In the genomic region with DNA sequence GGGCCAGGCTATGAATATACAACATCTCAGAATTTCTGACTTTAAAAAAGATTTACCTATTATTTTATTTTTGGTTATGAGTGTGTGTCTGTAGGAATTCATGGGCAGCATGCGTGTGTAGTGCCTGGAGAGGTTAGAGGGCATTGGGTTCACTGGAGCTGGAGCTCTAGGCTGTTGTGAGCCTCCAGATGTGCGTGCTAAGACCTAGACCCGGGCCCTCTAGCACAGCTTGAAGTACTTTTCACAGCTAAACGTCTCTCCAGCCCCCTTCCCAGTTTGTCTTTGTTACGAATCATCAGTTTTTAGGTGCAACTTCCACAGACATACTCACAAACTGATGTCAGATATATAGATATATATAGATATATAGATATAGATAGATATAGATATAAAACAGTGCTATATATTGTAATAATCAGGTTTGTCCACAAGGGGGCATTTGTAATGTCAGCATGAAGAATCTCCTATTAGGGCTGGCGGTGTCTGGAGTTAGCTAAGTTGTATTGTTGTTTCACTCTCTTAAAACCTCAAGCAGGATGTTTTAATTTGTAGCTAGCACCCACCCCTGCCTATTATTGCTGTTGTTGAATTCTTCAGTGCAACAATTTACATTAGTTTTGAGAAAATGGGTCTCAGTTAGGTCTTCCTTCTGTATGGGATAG, we compare ENCODE assay signal across 10 mouse cellular contexts. TPM values are rescaled to one million over a fixed set of nuclear protein-coding genes. Genes with fewer than 3 reads are reported as not detected.
A peak's percentile ranks its signal among the peaks of the same experiment; 100 is the strongest.
DNase-seq lines count a peak whose midpoint lies in the region; ATAC-seq and TF ChIP-seq lines count a peak whose summit lies in the region.
"Had no signal": no experiment of that assay in that cellular context is flagged by ENCODE, and none has a peak within 500 bp of the region (broad histone marks: within the 10 kb centered on the region; RNA-seq: fewer than 3 reads in every experiment).

No protein-coding gene starts in this region.

- no peaks in the 10 kb centered on the region for H3K9me3 ChIP-seq in kidney, embryonic 16.5 days (ENCODE audit: low read length)
- no peaks in the 10 kb centered on the region for H3K9me3 ChIP-seq in E14TG2a.4 (ENCODE audit: low read length)
- H3K9me3 ChIP-seq: heart, embryonic 15.5 days had no signal

- H3K9ac ChIP-seq in kidney, embryonic 16.5 days (replicated peaks; ENCODE audit: low read length) = no peak overlapping the region
- H3K9ac ChIP-seq: heart, embryonic 15.5 days had no signal

- no peaks in the 10 kb centered on the region for H3K36me3 ChIP-seq in kidney, embryonic 16.5 days (ENCODE audit: insufficient read depth, low read length)
- H3K36me3 ChIP-seq in E14TG2a.4 (ENCODE audit: insufficient read depth, low read length) = no peaks in the 10 kb centered on the region
- H3K36me3 ChIP-seq: heart, embryonic 15.5 days had no signal

- TF ChIP-seq CTCF in E14TG2a.4 (conservative IDR thresholded peaks at IDR 0.05; ENCODE audit: low read length) = peak; percentile 38

- 0 out of 2 replicates have a peak, but pooled peaks have one; percentile 58 for ATAC-seq in kidney, embryonic 16.5 days (ENCODE audit: low FRiP score, low TSS enrichment)
- ATAC-seq in inflammation-experienced regulatory T-cells, adult 6 months = peak; percentile 61
- no peak for ATAC-seq in cerebellum, adult (ENCODE audit: insufficient number of reproducible peaks, low FRiP score, low TSS enrichment)

- WGBS in kidney, embryonic 16.5 days = 63% methylated on average over 6 of the region's 6 CpGs

- no peak overlapping the region for H3K4me3 ChIP-seq in kidney, embryonic 16.5 days (ENCODE audit: low read length)
- no peak overlapping the region for H3K4me3 ChIP-seq in E14TG2a.4 (replicated peaks; ENCODE audit: low read length)
- H3K4me3 ChIP-seq: heart, embryonic 15.5 days; megakaryocyte, embryonic 14.5 days had no signal

- H3K4me1 ChIP-seq in kidney, embryonic 16.5 days (ENCODE audit: insufficient read depth, low read length) = no peaks in the 10 kb centered on the region
- H3K4me1 ChIP-seq in E14TG2a.4 (replicated peaks; ENCODE audit: low read depth, low read length) = no peaks in the 10 kb centered on the region
- H3K4me1 ChIP-seq: heart, embryonic 15.5 days; megakaryocyte, embryonic 14.5 days had no signal

- no peak for DNase-seq in kidney, adult 11 months
- DNase-seq in c-Kit-positive CD71-positive TER-119-negative erythroid progenitor cells, embryonic 14.5 days (ENCODE audit: low read depth) = peak; percentile 14
- no peak for DNase-seq in adrenal gland, postnatal 4 days (ENCODE audit: low spot score in 2 of 2)
- DNase-seq in thymus, postnatal 4 days = no peak

- no peaks in the 10 kb centered on the region for H3K27me3 ChIP-seq in kidney, embryonic 16.5 days (ENCODE audit: insufficient read depth, low read length)
- H3K27me3 ChIP-seq in E14TG2a.4 (ENCODE audit: insufficient read depth, low read length) = 0 out of 2 replicates have a peak, but pooled peaks cover 6% of the 10 kb centered on the region
- H3K27me3 ChIP-seq: heart, embryonic 15.5 days had no signal

- no peak overlapping the region for H3K4me2 ChIP-seq in kidney, embryonic 16.5 days (replicated peaks; ENCODE audit: low read depth, low read length)
- H3K4me2 ChIP-seq: heart, embryonic 15.5 days had no signal

- H3K27ac ChIP-seq in kidney, embryonic 16.5 days (ENCODE audit: low read length) = no peak overlapping the region
- H3K27ac ChIP-seq: heart, embryonic 15.5 days had no signal

RNA-seq across cellular contexts. Expression of a gene that starts 15.7 kb away (rescaled TPM):
- not detected in 2 replicates for polyA plus RNA-seq in kidney, embryonic 16.5 days (2015; fragmentation: Nextera tagmentation; extraction: Ambion mirVana)
- polyA plus RNA-seq in inflammation-experienced regulatory T-cells, adult 6 months (2017; shearing (Covaris generic)) = not detected
- total RNA-seq in adrenal gland, postnatal 4 days (2021) = under 1 TPM; 0.17 to 0.34 TPM
- polyA plus RNA-seq: heart, embryonic 15.5 days had no signal

RNA-seq across cellular contexts. Expression of a gene that starts 29.0 kb away (rescaled TPM):
- not detected in 2 replicates for polyA plus RNA-seq in kidney, embryonic 16.5 days (2015; fragmentation: Nextera tagmentation; extraction: Ambion mirVana)
- polyA plus RNA-seq in inflammation-experienced regulatory T-cells, adult 6 months (2017; shearing (Covaris generic)) = not detected
- total RNA-seq in adrenal gland, postnatal 4 days (2021) = under 1 TPM in 1 of 2 experiments, not detected in 1; 0.11 TPM

RNA-seq across cellular contexts. Expression of a gene that starts 40.9 kb away (rescaled TPM):
- 44.3 and 45.7 TPM in 2 replicates for polyA plus RNA-seq in kidney, embryonic 16.5 days (2015; fragmentation: Nextera tagmentation; extraction: Ambion mirVana)
- polyA plus RNA-seq in inflammation-experienced regulatory T-cells, adult 6 months (2017; shearing (Covaris generic)) = 10 to 100 TPM; 19.9 to 22.3 (median 20.6) TPM
- total RNA-seq in adrenal gland, postnatal 4 days (2021) = 10 to 100 TPM; 55.2 to 55.3 TPM
